ENCODE assay signal across 10 mouse cellular contexts in the genomic region with DNA sequence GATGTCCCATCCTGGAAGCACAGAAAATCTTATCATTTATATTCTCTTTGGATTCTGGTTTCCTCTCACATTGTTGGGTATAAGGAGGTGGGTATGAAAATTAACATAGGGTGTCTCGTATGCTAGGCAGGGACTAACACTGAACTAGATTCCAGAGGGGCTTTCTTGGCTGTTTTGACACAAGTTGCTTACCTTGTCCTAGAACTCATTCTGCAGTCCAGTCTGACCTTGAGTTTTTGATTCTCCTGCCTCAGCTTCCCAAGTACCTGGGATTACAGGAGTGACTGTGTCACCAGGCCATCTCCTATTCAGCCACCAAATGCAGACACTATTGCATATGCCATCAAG. TPM values are rescaled to one million over a fixed set of nuclear protein-coding genes. Genes with fewer than 3 reads are reported as not detected.
DNase-seq lines count a peak whose midpoint lies in the region; ATAC-seq and TF ChIP-seq lines count a peak whose summit lies in the region.
"Had no signal": no experiment of that assay in that cellular context is flagged by ENCODE, and none has a peak within 500 bp of the region (broad histone marks: within the 10 kb centered on the region; RNA-seq: fewer than 3 reads in every experiment).

No protein-coding gene starts in this region.

- no peak for DNase-seq in heart, postnatal 0 days (ENCODE audit: low spot score)
- no peak for DNase-seq in heart, postnatal 36 days
- no peak for DNase-seq in midbrain, postnatal 0 days (ENCODE audit: low spot score)
- DNase-seq in midbrain, embryonic 11.5 days (ENCODE audit: low spot score, missing footprints) = no peak
- DNase-seq in spleen, postnatal 4 days (ENCODE audit: low spot score in 2 of 2) = no peak
- DNase-seq in cerebellum, adult 11-12 months = no peak
- no peak for DNase-seq in gastrocnemius, postnatal 36 days
- DNase-seq: layer of hippocampus, postnatal 36 days; spleen, adult 18-20 months had no signal

- peak overlapping the region; percentile 62 for H3K4me3 ChIP-seq in heart, postnatal 0 days (ENCODE audit: low read depth, low read length)
- H3K4me3 ChIP-seq in midbrain, postnatal 0 days (ENCODE audit: low read depth, low read length) = peak overlapping the region; percentile 45; the same call in 1 of the 2 replicates
- no peak overlapping the region for H3K4me3 ChIP-seq in midbrain, embryonic 11.5 days (ENCODE audit: low read depth, low read length)
- H3K4me3 ChIP-seq in intestine, postnatal 0 days (ENCODE audit: low read depth, low read length) = peak overlapping the region; percentile 65

- H3K9me3 ChIP-seq in heart, postnatal 0 days (replicated peaks; ENCODE audit: control insufficient read depth, low read length) = no peaks in the 10 kb centered on the region
- no peaks in the 10 kb centered on the region for H3K9me3 ChIP-seq in midbrain, postnatal 0 days (ENCODE audit: low read length)
- H3K9me3 ChIP-seq in midbrain, embryonic 11.5 days (ENCODE audit: control insufficient read depth, low read length) = no peaks in the 10 kb centered on the region
- H3K9me3 ChIP-seq in intestine, postnatal 0 days (ENCODE audit: control insufficient read depth) = no peaks in the 10 kb centered on the region

- ATAC-seq in heart, postnatal 0 days (ENCODE audit: insufficient read depth, low read depth) = no peak
- no peak for ATAC-seq in midbrain, postnatal 0 days (ENCODE audit: low FRiP score)
- no peak for ATAC-seq in midbrain, embryonic 11.5 days (ENCODE audit: low FRiP score)
- no peak for ATAC-seq in intestine, postnatal 0 days

- H3K27me3 ChIP-seq in heart, postnatal 0 days (ENCODE audit: control insufficient read depth, insufficient read depth, low read length) = peaks cover 7% of the 10 kb centered on the region
- peaks cover 46% of the 10 kb centered on the region for H3K27me3 ChIP-seq in midbrain, postnatal 0 days (ENCODE audit: insufficient read depth, low read length)
- peaks cover 74% of the 10 kb centered on the region for H3K27me3 ChIP-seq in midbrain, embryonic 11.5 days (ENCODE audit: control insufficient read depth, insufficient read depth, low read length)
- no peaks in the 10 kb centered on the region for H3K27me3 ChIP-seq in intestine, postnatal 0 days (replicated peaks; ENCODE audit: control insufficient read depth, insufficient read depth, low read length)

- H3K4me1 ChIP-seq in heart, postnatal 0 days (ENCODE audit: control insufficient read depth, insufficient read depth) = peaks cover 15% of the 10 kb centered on the region; the same call in 1 of the 2 replicates
- peaks cover 3% of the 10 kb centered on the region for H3K4me1 ChIP-seq in midbrain, postnatal 0 days (ENCODE audit: insufficient read depth, low read length)
- H3K4me1 ChIP-seq in midbrain, embryonic 11.5 days (ENCODE audit: control insufficient read depth, insufficient read depth, low read length) = peaks cover 15% of the 10 kb centered on the region
- H3K4me1 ChIP-seq in intestine, postnatal 0 days (replicated peaks; ENCODE audit: control insufficient read depth, insufficient read depth, low read length) = no peaks in the 10 kb centered on the region

- 92% methylated on average over 1 of the region's 1 CpGs for WGBS in heart, postnatal 0 days
- WGBS in midbrain, postnatal 0 days = 96% methylated on average over 1 of the region's 1 CpGs
- WGBS in midbrain, embryonic 11.5 days = 72% methylated on average over 1 of the region's 1 CpGs
- WGBS in intestine, postnatal 0 days = 82% methylated on average over 1 of the region's 1 CpGs

- no peak overlapping the region for H3K9ac ChIP-seq in heart, postnatal 0 days (replicated peaks; ENCODE audit: low read depth, low read length)
- no peak overlapping the region for H3K9ac ChIP-seq in midbrain, postnatal 0 days (replicated peaks; ENCODE audit: low read length, poor library complexity, severe bottlenecking)
- H3K9ac ChIP-seq in midbrain, embryonic 11.5 days (ENCODE audit: low read length) = no peak overlapping the region
- H3K9ac ChIP-seq in intestine, postnatal 0 days (ENCODE audit: low read depth, low read length) = peak overlapping the region; percentile 67

- H3K36me3 ChIP-seq in heart, postnatal 0 days (replicated peaks; ENCODE audit: control insufficient read depth, insufficient read depth, low read length) = no peaks in the 10 kb centered on the region
- H3K36me3 ChIP-seq in midbrain, postnatal 0 days (ENCODE audit: insufficient read depth, low read length) = no peaks in the 10 kb centered on the region
- no peaks in the 10 kb centered on the region for H3K36me3 ChIP-seq in midbrain, embryonic 11.5 days (ENCODE audit: control insufficient read depth, insufficient read depth, low read length)
- no peaks in the 10 kb centered on the region for H3K36me3 ChIP-seq in intestine, postnatal 0 days (ENCODE audit: control insufficient read depth, insufficient read depth)

- H3K27ac ChIP-seq in heart, postnatal 0 days (ENCODE audit: low read depth) = no peak overlapping the region
- no peak overlapping the region for H3K27ac ChIP-seq in midbrain, postnatal 0 days (ENCODE audit: low read depth, low read length)
- no peak overlapping the region for H3K27ac ChIP-seq in midbrain, embryonic 11.5 days (ENCODE audit: low read depth, low read length)
- 0 out of 2 replicates have a peak overlapping the region, but pooled peaks have one; percentile 87 for H3K27ac ChIP-seq in intestine, postnatal 0 days (ENCODE audit: low read depth, low read length)

- peak overlapping the region; percentile 61 for H3K4me2 ChIP-seq in heart, postnatal 0 days (ENCODE audit: low read depth, low read length)
- peak overlapping the region; percentile 79 for H3K4me2 ChIP-seq in midbrain, postnatal 0 days (ENCODE audit: low read depth, low read length, poor library complexity, severe bottlenecking)
- no peak overlapping the region for H3K4me2 ChIP-seq in midbrain, embryonic 11.5 days
- H3K4me2 ChIP-seq in intestine, postnatal 0 days (replicated peaks; ENCODE audit: low read depth) = peak overlapping the region; percentile 67

- TF ChIP-seq EP300 in heart, postnatal 0 days (IDR thresholded peaks at IDR 0.05; ENCODE audit: low read depth) = no peak

- intact Hi-C loops in heart, postnatal 36 days (cut with DNase I) = no loop called here
- intact Hi-C loops in gastrocnemius, postnatal 36 days (cut with DNase I) = no loop called here

- TF ChIP-seq CTCF in heart, postnatal 0 days (IDR thresholded peaks at IDR 0.05; ENCODE audit: low read depth) = no peak
- no peak for TF ChIP-seq CTCF in midbrain, postnatal 0 days (IDR thresholded peaks at IDR 0.05)
- TF ChIP-seq CTCF in intestine, postnatal 0 days (IDR thresholded peaks at IDR 0.05; ENCODE audit: low read depth) = no peak

RNA-seq across cellular contexts. Expression of gene Mt1, which starts 1.7 kb away (rescaled TPM):
- 1,123 and 1,581 TPM in 2 replicates for total RNA-seq in heart, postnatal 0 days (2014; rRNA removed; ENCODE audit: low replicate concordance)
- 783 and 795 TPM in 2 replicates for polyA plus RNA-seq in heart, postnatal 0 days (2015; fragmentation: Nextera tagmentation; extraction: Ambion mirVana)
- 100 to 1,000 TPM; 482 to 504 TPM for total RNA-seq in heart, postnatal 36 days (2021)
- 460 and 504 TPM in 2 replicates for total RNA-seq in midbrain, postnatal 0 days (2014; rRNA removed)
- 387 and 420 TPM in 2 replicates for polyA plus RNA-seq in midbrain, postnatal 0 days (2015; fragmentation: Nextera tagmentation; extraction: Ambion mirVana)
- polyA plus RNA-seq in midbrain, embryonic 11.5 days (2014; fragmentation: Nextera tagmentation; extraction: Ambion mirVana) = 87.0 and 94.1 TPM in 2 replicates
- 2,068 and 2,262 TPM in 2 replicates for polyA plus RNA-seq in intestine, postnatal 0 days (2015; fragmentation: Nextera tagmentation; extraction: Ambion mirVana)
- total RNA-seq in gastrocnemius, postnatal 36 days (2021) = 100 to 1,000 TPM in 1 of 2 experiments, 10 to 100 TPM in 1; 99.6 to 103 TPM

RNA-seq across cellular contexts. Expression of gene Mt2, which starts 8.1 kb away (rescaled TPM):
- total RNA-seq in heart, postnatal 0 days (2014; rRNA removed; ENCODE audit: low replicate concordance) = 87.5 and 117 TPM in 2 replicates
- 65.7 and 83.0 TPM in 2 replicates for polyA plus RNA-seq in heart, postnatal 0 days (2015; fragmentation: Nextera tagmentation; extraction: Ambion mirVana)
- total RNA-seq in heart, postnatal 36 days (2021) = 100 to 1,000 TPM; 160 to 162 TPM
- 57.7 and 131 TPM in 2 replicates for total RNA-seq in midbrain, postnatal 0 days (2014; rRNA removed)
- 92.3 and 101 TPM in 2 replicates for polyA plus RNA-seq in midbrain, postnatal 0 days (2015; fragmentation: Nextera tagmentation; extraction: Ambion mirVana)
- polyA plus RNA-seq in midbrain, embryonic 11.5 days (2014; fragmentation: Nextera tagmentation; extraction: Ambion mirVana) = 22.9 and 29.8 TPM in 2 replicates
- polyA plus RNA-seq in intestine, postnatal 0 days (2015; fragmentation: Nextera tagmentation; extraction: Ambion mirVana) = 224 and 270 TPM in 2 replicates
- total RNA-seq in gastrocnemius, postnatal 36 days (2021) = 100 to 1,000 TPM in 1 of 2 experiments, 10 to 100 TPM in 1; 87.9 to 112 TPM

RNA-seq across cellular contexts. Expression of gene Mt3, which starts 28.1 kb away (rescaled TPM):
- 145 and 217 TPM in 2 replicates for total RNA-seq in heart, postnatal 0 days (2014; rRNA removed; ENCODE audit: low replicate concordance)
- 67.4 and 72.3 TPM in 2 replicates for polyA plus RNA-seq in heart, postnatal 0 days (2015; fragmentation: Nextera tagmentation; extraction: Ambion mirVana)
- 1 to 10 TPM; 1.9 to 4.1 TPM for total RNA-seq in heart, postnatal 36 days (2021)
- 571 and 599 TPM in 2 replicates for total RNA-seq in midbrain, postnatal 0 days (2014; rRNA removed)
- 314 and 354 TPM in 2 replicates for polyA plus RNA-seq in midbrain, postnatal 0 days (2015; fragmentation: Nextera tagmentation; extraction: Ambion mirVana)
- polyA plus RNA-seq in midbrain, embryonic 11.5 days (2014; fragmentation: Nextera tagmentation; extraction: Ambion mirVana) = 8.5 and 12.0 TPM in 2 replicates
- polyA plus RNA-seq in intestine, postnatal 0 days (2015; fragmentation: Nextera tagmentation; extraction: Ambion mirVana) = 4.4 and 4.7 TPM in 2 replicates
- total RNA-seq in gastrocnemius, postnatal 36 days (2021) = 1 to 10 TPM; 2.2 to 7.5 TPM

RNA-seq across cellular contexts. Expression of gene Nup93, which starts 33.8 kb away (rescaled TPM):
- total RNA-seq in heart, postnatal 0 days (2014; rRNA removed; ENCODE audit: low replicate concordance) = 21.9 and 71.8 TPM in 2 replicates
- 29.8 and 31.4 TPM in 2 replicates for polyA plus RNA-seq in heart, postnatal 0 days (2015; fragmentation: Nextera tagmentation; extraction: Ambion mirVana)
- 10 to 100 TPM; 15.1 to 15.2 TPM for total RNA-seq in heart, postnatal 36 days (2021)
- 47.9 and 65.3 TPM in 2 replicates for total RNA-seq in midbrain, postnatal 0 days (2014; rRNA removed)
- polyA plus RNA-seq in midbrain, postnatal 0 days (2015; fragmentation: Nextera tagmentation; extraction: Ambion mirVana) = 38.4 and 39.9 TPM in 2 replicates
- 118 and 121 TPM in 2 replicates for polyA plus RNA-seq in midbrain, embryonic 11.5 days (2014; fragmentation: Nextera tagmentation; extraction: Ambion mirVana)
- 21.2 and 21.9 TPM in 2 replicates for polyA plus RNA-seq in intestine, postnatal 0 days (2015; fragmentation: Nextera tagmentation; extraction: Ambion mirVana)
- total RNA-seq in gastrocnemius, postnatal 36 days (2021) = 1 to 10 TPM; 8.7 to 9.7 TPM

RNA-seq across cellular contexts. Expression of gene Mt4, which starts 43.5 kb away (rescaled TPM):
- not detected in 2 replicates for total RNA-seq in heart, postnatal 0 days (2014; rRNA removed; ENCODE audit: low replicate concordance)
- not detected in 2 replicates for polyA plus RNA-seq in heart, postnatal 0 days (2015; fragmentation: Nextera tagmentation; extraction: Ambion mirVana)
- not detected for total RNA-seq in heart, postnatal 36 days (2021)
- total RNA-seq in midbrain, postnatal 0 days (2014; rRNA removed) = not detected in 2 replicates
- polyA plus RNA-seq in midbrain, postnatal 0 days (2015; fragmentation: Nextera tagmentation; extraction: Ambion mirVana) = not detected in 2 replicates
- not detected in 2 replicates for polyA plus RNA-seq in midbrain, embryonic 11.5 days (2014; fragmentation: Nextera tagmentation; extraction: Ambion mirVana)
- polyA plus RNA-seq in intestine, postnatal 0 days (2015; fragmentation: Nextera tagmentation; extraction: Ambion mirVana) = 0.69 and 2.6 TPM in 2 replicates
- total RNA-seq in gastrocnemius, postnatal 36 days (2021) = not detected
- total RNA-seq: layer of hippocampus, postnatal 36 days had no signal

Comparison
In these comparisons a context has a peak if more than half of its experiments do, and no peak if none do; other contexts are left out.
1. RNA of gene Mt3, which starts 28.1 kb away (total RNA-seq): 571 to 599 TPM in midbrain, postnatal 0 days and 145 to 217 TPM in heart, postnatal 0 days; 2.2 to 7.5 TPM in gastrocnemius, postnatal 36 days and 1.9 to 4.1 TPM in heart, postnatal 36 days; every median in the first group is over 10 times any median in the second.